Mouse (Mus musculus) stomach, embryonic 14.5 days (tissue): ENCODE data around the gene Larp1. TPM values are rescaled to one million over a fixed set of nuclear protein-coding genes. Genes with fewer than 3 reads are reported as not detected.

Experiments used
- ATAC-seq: fragments of 200-750 bp; cut with Nextera tagmentation; 2 replicates; pipeline ENCODE4 v1.8.0; 2017; ENCODE audit warnings: low read depth, moderate TSS enrichment; ENCODE audit not compliant: insufficient number of reproducible peaks, insufficient read depth, low FRiP score
- H3K27ac ChIP-seq: fragments of 300-500 bp; sonication (generic); 2 replicates; pipeline ENCODE4 v1.5.1; 2014; ENCODE audit warnings: mild to moderate bottlenecking, low read length, moderate library complexity, mixed read lengths
- H3K27me3 ChIP-seq: fragments of 300-500 bp; sonication (generic); 2 replicates; pipeline ENCODE4 v1.6.1; 2014; ENCODE audit warnings: low read length, control low read depth, mixed read lengths; ENCODE audit not compliant: control insufficient read depth, insufficient read depth
- H3K36me3 ChIP-seq: fragments of 300-500 bp; sonication (generic); 2 replicates; pipeline ENCODE4 v1.6.1; 2014; ENCODE audit warnings: mild to moderate bottlenecking, control low read depth, low read length, moderate library complexity, mixed read lengths; ENCODE audit not compliant: control insufficient read depth, insufficient read depth
- H3K4me1 ChIP-seq: fragments of 300-500 bp; sonication (generic); 2 replicates; pipeline ENCODE4 v1.6.1; 2014; ENCODE audit warnings: low read length, control low read depth, mixed read lengths; ENCODE audit not compliant: control insufficient read depth, insufficient read depth
- H3K4me2 ChIP-seq: fragments of 300-500 bp; sonication (generic); replicated peaks from 2 replicates; pipeline ENCODE4 v1.6.1; 2014; ENCODE audit warnings: low read depth, low read length, control low read depth
- H3K4me3 ChIP-seq: fragments of 300-500 bp; sonication (generic); 2 replicates; pipeline ENCODE4 v1.5.1; 2014; ENCODE audit warnings: low read depth, low read length, control low read depth
- H3K9ac ChIP-seq: fragments of 300-500 bp; sonication (generic); replicated peaks from 2 replicates; pipeline ENCODE4 v1.6.1; 2014; ENCODE audit warnings: low read depth, mild to moderate bottlenecking, control low read depth, low read length, moderate library complexity, mixed read lengths
- H3K9me3 ChIP-seq: fragments of 300-500 bp; sonication (generic); 2 replicates; pipeline ENCODE4 v1.6.1; 2016; ENCODE audit warnings: low read depth, low read length, control low read depth; ENCODE audit not compliant: control insufficient read depth
- WGBS: fragments of 180-500 bp; shearing (Covaris S2); extraction: QIAGEN DNeasy Blood & Tissue Kit; methylation state at CpG from one replicate; pipeline ENCODE4 v1.1.7; 2014; 5-methylcytosine and 5-hydroxymethylcytosine counted together
- polyA plus RNA-seq: library from polyadenylated mRNA; unstranded; fragments of >200 nt; fragmentation: Nextera tagmentation; extraction: Ambion mirVana; gene quantifications from 2 replicates; pipeline ENCODE4 v1.2.1, GENCODE M21; 2014

Larp1 gene
- polyA plus RNA-seq, 1 experiment from 2014 or later, result 23.9 TPM

DNA sequence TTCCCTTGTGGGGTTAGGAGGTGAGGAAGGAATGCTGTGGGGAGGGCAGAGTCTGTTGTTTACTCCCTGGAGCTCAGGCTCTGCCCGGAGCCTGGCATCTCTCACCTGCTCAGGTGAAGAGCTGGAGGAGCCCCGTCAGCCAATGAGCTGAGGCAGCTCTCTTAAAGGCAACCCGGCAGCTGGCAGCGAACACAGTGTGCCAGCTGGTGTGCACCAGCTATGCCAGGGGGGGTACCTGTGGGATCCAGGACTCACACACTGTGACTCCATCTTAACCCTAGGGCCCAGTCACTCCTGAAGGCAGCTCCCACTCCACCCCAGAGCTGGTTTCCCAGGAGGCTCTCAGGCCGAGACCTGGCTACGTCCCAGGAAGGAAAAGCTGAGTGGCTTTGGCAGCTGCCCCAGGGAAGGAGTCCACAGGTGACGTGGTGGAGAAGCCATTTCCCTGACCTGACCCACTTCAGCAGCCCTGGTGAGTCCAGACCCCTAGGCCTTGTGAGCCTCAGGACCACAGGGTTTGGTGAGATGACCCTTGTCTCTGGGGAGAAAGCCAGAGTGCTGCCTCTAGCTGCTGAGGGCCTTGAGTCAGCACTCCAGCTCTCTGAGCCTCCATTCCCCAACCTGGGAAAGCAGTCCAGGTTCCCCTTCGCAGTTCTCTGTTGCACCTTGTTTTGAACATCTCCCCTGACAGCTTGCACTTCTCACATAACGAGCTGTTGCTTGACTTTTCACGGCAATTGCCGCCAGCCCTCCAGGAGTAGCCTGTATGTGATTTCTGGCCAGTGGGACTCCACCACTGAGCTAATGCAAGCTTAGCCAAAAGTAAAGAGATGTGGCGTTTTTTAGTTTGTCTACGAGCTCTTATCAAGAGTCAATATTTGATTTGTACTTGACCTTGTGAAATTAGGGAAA is 35.6 kb upstream of the Larp1 start:
- no peaks in the 10 kb centered on the region for H3K27me3 ChIP-seq
- peak overlapping the region; percentile 44; the same call in 1 of the 2 replicates for H3K27ac ChIP-seq
- no peak overlapping the region for H3K4me3 ChIP-seq
- ATAC-seq, result no peak; the same call in none of the 2 replicates
- H3K9me3 ChIP-seq, result no peaks in the 10 kb centered on the region
- H3K4me1 ChIP-seq, result peaks cover 8% of the 10 kb centered on the region
- WGBS, result 52% methylated on average over 13 of the region's 13 CpGs
- no peak overlapping the region for H3K9ac ChIP-seq
- H3K36me3 ChIP-seq, result no peaks in the 10 kb centered on the region
- H3K4me2 ChIP-seq, result 0 out of 2 replicates have a peak overlapping the region, but pooled peaks have one; percentile 7

DNA sequence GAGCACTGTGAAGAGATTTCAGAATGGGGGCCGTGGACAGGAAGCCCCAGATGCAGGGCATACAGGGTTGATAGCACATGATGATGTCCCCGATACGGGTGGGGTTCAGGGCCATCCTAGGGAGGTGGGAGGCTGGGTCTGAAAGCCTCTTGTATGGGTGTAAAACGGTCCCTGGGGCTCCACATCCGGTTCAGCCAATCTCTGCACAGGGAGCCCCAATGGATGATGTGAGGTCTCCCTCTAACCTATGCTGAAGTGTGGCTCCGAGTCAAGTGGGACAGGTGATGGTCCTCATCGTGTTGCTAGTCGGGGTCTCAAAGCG is 35.0 kb upstream of the Larp1 start:
- Histone ChIP-seq H3K27ac (no peak overlapping the region), H3K36me3 (no peaks in the 10 kb centered on the region), H3K27me3 (no peaks in the 10 kb centered on the region), H3K9me3 (no peaks in the 10 kb centered on the region), H3K9ac (no peak overlapping the region), H3K4me2 (no peak overlapping the region), H3K4me1 (peaks cover 8% of the 10 kb centered on the region), H3K4me3 (no peak overlapping the region)
- no peak for ATAC-seq
- WGBS, result 45% methylated on average over 9 of the region's 9 CpGs

GRCm38 (mm10) chr11:57975876-57976275 is 33.0 kb upstream of the Larp1 start:
- no peak for ATAC-seq
- H3K36me3 ChIP-seq, result no peaks in the 10 kb centered on the region
- H3K4me2 ChIP-seq, result no peak overlapping the region

GRCm38 (mm10) chr11:57977681-57978080 is 31.2 kb upstream of the Larp1 start:
- 80% methylated on average over 1 of the region's 1 CpGs for WGBS
- Histone ChIP-seq H3K27ac (no peak overlapping the region), H3K4me2 (no peak overlapping the region), H3K9ac (no peak overlapping the region), H3K9me3 (no peaks in the 10 kb centered on the region), H3K4me3 (no peak overlapping the region), H3K36me3 (no peaks in the 10 kb centered on the region), H3K4me1 (peaks cover 8% of the 10 kb centered on the region), H3K27me3 (no peaks in the 10 kb centered on the region)
- no peak for ATAC-seq

More at GRCm38 (mm10) chr11:57975876-57976275, 33.0 kb upstream of the Larp1 start:
- Histone ChIP-seq H3K4me1 (peaks cover 8% of the 10 kb centered on the region), H3K9me3 (no peaks in the 10 kb centered on the region), H3K27me3 (no peaks in the 10 kb centered on the region), H3K4me3 (no peak overlapping the region), H3K27ac (no peak overlapping the region), H3K9ac (no peak overlapping the region)

- Histone ChIP-seq H3K4me3 (no peak overlapping the region), H3K36me3 (no peaks in the 10 kb centered on the region), H3K27me3 (no peaks in the 10 kb centered on the region), H3K9me3 (no peaks in the 10 kb centered on the region), H3K4me2 (no peak overlapping the region), H3K4me1 (peaks cover 9% of the 10 kb centered on the region; the same call in 1 of the 2 replicates), H3K9ac (no peak overlapping the region), H3K27ac (no peak overlapping the region)
- 89% methylated on average over 6 of the region's 6 CpGs for WGBS
- no peak for ATAC-seq
Measured at GRCm38 (mm10) chr11:57979621-57980020, 29.2 kb upstream of the Larp1 start.

- Histone ChIP-seq H3K27ac (no peak overlapping the region), H3K9me3 (no peaks in the 10 kb centered on the region), H3K4me3 (no peak overlapping the region), H3K4me2 (no peak overlapping the region), H3K36me3 (no peaks in the 10 kb centered on the region), H3K4me1 (peaks cover 9% of the 10 kb centered on the region; the same call in 1 of the 2 replicates), H3K27me3 (no peaks in the 10 kb centered on the region), H3K9ac (no peak overlapping the region)
- no peak for ATAC-seq
- 83% methylated on average over 12 of the region's 12 CpGs for WGBS
Measured at GRCm38 (mm10) chr11:57981083-57981809, 27.6 kb upstream of the Larp1 start.

GRCm38 (mm10) chr11:57983480-57984342 is 25.2 kb upstream of the Larp1 start:
- H3K27me3 ChIP-seq, result no peaks in the 10 kb centered on the region
- no peak overlapping the region for H3K9ac ChIP-seq
- no peaks in the 10 kb centered on the region for H3K9me3 ChIP-seq
- peak; percentile 81 for ATAC-seq
- H3K36me3 ChIP-seq, result no peaks in the 10 kb centered on the region
- 21% methylated on average over 16 of the region's 16 CpGs for WGBS
- H3K4me2 ChIP-seq, result peak overlapping the region; percentile 6; the same call in 1 of the 2 replicates
- no peak overlapping the region for H3K4me3 ChIP-seq
- peak overlapping the region; percentile 57; the same call in 1 of the 2 replicates for H3K27ac ChIP-seq
- peaks cover 9% of the 10 kb centered on the region; the same call in 1 of the 2 replicates for H3K4me1 ChIP-seq

- H3K27ac ChIP-seq, result peak overlapping the region; percentile 57; the same call in 1 of the 2 replicates
- H3K4me1 ChIP-seq, result peaks cover 9% of the 10 kb centered on the region; the same call in 1 of the 2 replicates
- 29% methylated on average over 3 of the region's 3 CpGs for WGBS
- H3K36me3 ChIP-seq, result no peaks in the 10 kb centered on the region
- no peak overlapping the region for H3K4me3 ChIP-seq
- no peak overlapping the region for H3K9ac ChIP-seq
- no peak overlapping the region for H3K4me2 ChIP-seq
- H3K27me3 ChIP-seq, result no peaks in the 10 kb centered on the region
- ATAC-seq, result no peak
- no peaks in the 10 kb centered on the region for H3K9me3 ChIP-seq
Measured at GRCm38 (mm10) chr11:57984343-57984666, 24.6 kb upstream of the Larp1 start.
